In the genomic region with DNA sequence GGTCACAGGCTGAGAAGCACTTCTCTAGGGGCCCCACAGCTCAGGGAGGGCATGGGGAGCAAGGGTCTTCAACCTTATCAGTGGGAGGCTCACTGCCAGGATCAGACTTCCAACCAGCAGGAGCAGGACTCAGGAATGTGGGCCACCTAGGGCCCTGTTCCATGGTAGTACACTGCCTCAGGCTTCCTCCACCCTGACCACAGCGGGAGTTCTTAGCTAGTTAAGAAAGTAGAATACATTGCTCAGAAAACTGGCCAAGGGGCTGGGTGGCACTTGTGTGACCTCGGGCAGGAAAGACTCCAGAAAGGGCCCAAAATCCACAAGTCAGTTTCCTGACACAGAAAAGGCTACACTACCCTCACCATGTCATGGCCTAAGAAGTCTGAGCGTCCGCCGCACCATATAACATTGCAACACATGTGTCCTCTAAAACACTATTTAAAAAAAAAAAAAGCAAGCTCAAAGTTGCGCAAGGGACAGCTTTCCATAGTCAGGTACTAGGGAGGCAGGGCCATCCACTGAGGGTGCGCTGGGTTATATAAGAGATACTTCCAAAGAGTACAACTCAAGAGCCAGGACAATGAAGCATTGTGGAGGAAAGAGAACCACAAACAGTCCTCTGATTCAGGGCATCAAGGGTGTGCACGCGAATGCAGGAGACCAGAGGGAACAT, we compare ENCODE assay signal across 38 mouse cellular contexts. TPM values are rescaled to one million over a fixed set of nuclear protein-coding genes. Genes with fewer than 3 reads are reported as not detected.
DNase-seq lines count a peak whose midpoint lies in the region; ATAC-seq and TF ChIP-seq lines count a peak whose summit lies in the region.
"Had no signal": no experiment of that assay in that cellular context is flagged by ENCODE, and none has a peak within 500 bp of the region (broad histone marks: within the 10 kb centered on the region; RNA-seq: fewer than 3 reads in every experiment).

No protein-coding gene starts in this region.

- H3K4me1 ChIP-seq in heart, embryonic 12.5 days (replicated peaks) = peaks cover 24% of the 10 kb centered on the region
- 0 out of 2 replicates have a peak, but pooled peaks cover 11% of the 10 kb centered on the region for H3K4me1 ChIP-seq in lung, embryonic 16.5 days (replicated peaks; ENCODE audit: control insufficient read depth, insufficient read depth, low read length)
- peaks cover 76% of the 10 kb centered on the region for H3K4me1 ChIP-seq in E14TG2a.4 (replicated peaks; ENCODE audit: low read depth, low read length)
- H3K4me1 ChIP-seq in intestine, postnatal 0 days (replicated peaks; ENCODE audit: control insufficient read depth, insufficient read depth, low read length) = no peaks in the 10 kb centered on the region
- H3K4me1 ChIP-seq: hindbrain, embryonic 12.5 days; neural tube, embryonic 13.5 days had no signal

- peaks cover 75% of the 10 kb centered on the region for H3K36me3 ChIP-seq in heart, embryonic 12.5 days
- H3K36me3 ChIP-seq in lung, embryonic 16.5 days (ENCODE audit: control insufficient read depth, insufficient read depth, low read length) = peaks cover 44% of the 10 kb centered on the region
- H3K36me3 ChIP-seq in E14TG2a.4 (ENCODE audit: insufficient read depth, low read length) = peaks cover 80% of the 10 kb centered on the region
- peaks cover 78% of the 10 kb centered on the region for H3K36me3 ChIP-seq in intestine, postnatal 0 days (ENCODE audit: control insufficient read depth, insufficient read depth)

- no peak for TF ChIP-seq CTCF in E14TG2a.4 (conservative IDR thresholded peaks at IDR 0.05; ENCODE audit: low read length)
- no peak for TF ChIP-seq CTCF in intestine, postnatal 0 days (IDR thresholded peaks at IDR 0.05; ENCODE audit: low read depth)

- ATAC-seq in heart, embryonic 12.5 days (ENCODE audit: insufficient number of reproducible peaks, low FRiP score) = no peak
- no peak for ATAC-seq in lung, embryonic 16.5 days (ENCODE audit: low read depth)
- peak; percentile 16; the same call in 1 of the 2 replicates for ATAC-seq in intestine, postnatal 0 days
- ATAC-seq: activated CD4-positive, CD25-positive, alpha-beta regulatory T cell, adult 4 months; CD4-positive, CD25-positive, alpha-beta regulatory T cell, adult 4 months; forebrain, embryonic 14.5 days; midbrain, embryonic 16.5 days; Patski had no signal

- WGBS in heart, embryonic 12.5 days = 82% methylated on average over 9 of the region's 9 CpGs
- 78% methylated on average over 9 of the region's 9 CpGs for WGBS in lung, embryonic 16.5 days
- 65% methylated on average over 9 of the region's 9 CpGs for WGBS in intestine, postnatal 0 days

- no peaks in the 10 kb centered on the region for H3K27me3 ChIP-seq in heart, embryonic 12.5 days (replicated peaks)
- no peaks in the 10 kb centered on the region for H3K27me3 ChIP-seq in lung, embryonic 16.5 days (ENCODE audit: control insufficient read depth, insufficient read depth, low read depth, low read length)
- no peaks in the 10 kb centered on the region for H3K27me3 ChIP-seq in E14TG2a.4 (ENCODE audit: insufficient read depth, low read length)
- H3K27me3 ChIP-seq in intestine, postnatal 0 days (replicated peaks; ENCODE audit: control insufficient read depth, insufficient read depth, low read length) = no peaks in the 10 kb centered on the region
- H3K27me3 ChIP-seq: embryonic facial prominence, embryonic 13.5 days; heart, embryonic 13.5 days; hindbrain, embryonic 12.5 days; neural tube, embryonic 13.5 days; Patski; stomach, embryonic 15.5 days had no signal

- no peak overlapping the region for H3K27ac ChIP-seq in heart, embryonic 12.5 days (ENCODE audit: poor library complexity, severe bottlenecking)
- H3K27ac ChIP-seq in lung, embryonic 16.5 days (ENCODE audit: low read length) = peak overlapping the region; percentile 30; the same call in 1 of the 2 replicates
- H3K27ac ChIP-seq in intestine, postnatal 0 days (ENCODE audit: low read depth, low read length) = no peak overlapping the region
- H3K27ac ChIP-seq: embryonic facial prominence, embryonic 13.5 days; gastrocnemius, adult 2 months; heart, embryonic 13.5 days; hindbrain, embryonic 12.5 days; kidney, postnatal 0 days; left cerebral cortex, adult 2 months; midbrain, embryonic 10.5 days; neural tube, embryonic 13.5 days; stomach, embryonic 15.5 days had no signal

- H3K9ac ChIP-seq in heart, embryonic 12.5 days = peak overlapping the region; percentile 6; the same call in 1 of the 2 replicates
- no peak overlapping the region for H3K9ac ChIP-seq in lung, embryonic 16.5 days (ENCODE audit: low read length)
- H3K9ac ChIP-seq in intestine, postnatal 0 days (ENCODE audit: low read depth, low read length) = no peak overlapping the region
- H3K9ac ChIP-seq: embryonic facial prominence, embryonic 13.5 days; heart, embryonic 13.5 days; hindbrain, embryonic 12.5 days; lung, embryonic 14.5 days; neural tube, embryonic 13.5 days; stomach, embryonic 15.5 days had no signal

- DNase-seq in heart, adult 9 months (ENCODE audit: low spot score in 2 of 2) = no peak
- DNase-seq in lung, postnatal 4 days = no peak
- DNase-seq in gastrocnemius, postnatal 4 days (ENCODE audit: low spot score in 2 of 2) = no peak
- DNase-seq: adrenal gland, adult 8-10 months; cerebellum, adult 2 months; cerebellum, postnatal 25 days; gastrocnemius, adult 2 months; layer of hippocampus, adult 9-11 months; lung, embryonic 14.5 days; right cerebral cortex, postnatal 4 days; thymus, postnatal 25 days had no signal

- H3K4me3 ChIP-seq in heart, embryonic 12.5 days = no peak overlapping the region
- no peak overlapping the region for H3K4me3 ChIP-seq in lung, embryonic 16.5 days (ENCODE audit: low read length)
- H3K4me3 ChIP-seq in E14TG2a.4 (replicated peaks; ENCODE audit: low read length) = peak overlapping the region; percentile 37; the same call in 1 of the 2 replicates
- no peak overlapping the region for H3K4me3 ChIP-seq in intestine, postnatal 0 days (ENCODE audit: low read depth, low read length)
- H3K4me3 ChIP-seq: embryonic facial prominence, embryonic 13.5 days; erythroblast, embryonic 14.5 days; gastrocnemius, adult 2 months; heart, embryonic 13.5 days; hindbrain, embryonic 12.5 days; left cerebral cortex, adult 2 months; midbrain, embryonic 10.5 days; myocyte; neural tube, embryonic 13.5 days; stomach, embryonic 15.5 days had no signal

- H3K9me3 ChIP-seq in heart, embryonic 12.5 days (replicated peaks) = no peaks in the 10 kb centered on the region
- no peaks in the 10 kb centered on the region for H3K9me3 ChIP-seq in lung, embryonic 16.5 days (ENCODE audit: control insufficient read depth, low read length)
- H3K9me3 ChIP-seq in E14TG2a.4 (ENCODE audit: low read length) = peaks cover 15% of the 10 kb centered on the region
- no peaks in the 10 kb centered on the region for H3K9me3 ChIP-seq in intestine, postnatal 0 days (ENCODE audit: control insufficient read depth)
- H3K9me3 ChIP-seq: embryonic facial prominence, embryonic 13.5 days; heart, embryonic 13.5 days; hindbrain, embryonic 12.5 days; midbrain, embryonic 10.5 days; neural tube, embryonic 13.5 days; stomach, embryonic 15.5 days had no signal

- H3K4me2 ChIP-seq in heart, embryonic 12.5 days = no peak overlapping the region
- H3K4me2 ChIP-seq in lung, embryonic 16.5 days (ENCODE audit: low read depth, low read length) = no peak overlapping the region
- H3K4me2 ChIP-seq in intestine, postnatal 0 days (replicated peaks; ENCODE audit: low read depth) = no peak overlapping the region
- H3K4me2 ChIP-seq: embryonic facial prominence, embryonic 13.5 days; heart, embryonic 13.5 days; hindbrain, embryonic 12.5 days; lung, embryonic 14.5 days; neural tube, embryonic 13.5 days; stomach, embryonic 15.5 days had no signal

RNA-seq across cellular contexts. Expression of gene 1700017B05Rik, which starts 7.5 kb away (rescaled TPM):
- polyA plus RNA-seq in heart, embryonic 12.5 days (2016; fragmentation: Nextera tagmentation; extraction: Ambion mirVana) = 17.4 and 17.9 TPM in 2 replicates
- 19.4 and 20.3 TPM in 2 replicates for polyA plus RNA-seq in lung, embryonic 16.5 days (2015; fragmentation: Nextera tagmentation; extraction: Ambion mirVana)
- polyA plus RNA-seq in intestine, postnatal 0 days (2015; fragmentation: Nextera tagmentation; extraction: Ambion mirVana) = 12.8 and 14.2 TPM in 2 replicates
- total RNA-seq in gastrocnemius, postnatal 4 days (2021) = 10 to 100 TPM; 12.7 to 14.8 TPM

RNA-seq across cellular contexts. Expression of gene Trcg1, which starts 18.6 kb away (rescaled TPM):
- polyA plus RNA-seq in heart, embryonic 12.5 days (2016; fragmentation: Nextera tagmentation; extraction: Ambion mirVana) = not detected in 2 replicates
- polyA plus RNA-seq in lung, embryonic 16.5 days (2015; fragmentation: Nextera tagmentation; extraction: Ambion mirVana) = not detected in 2 replicates
- not detected in 2 replicates for polyA plus RNA-seq in intestine, postnatal 0 days (2015; fragmentation: Nextera tagmentation; extraction: Ambion mirVana)
- total RNA-seq in gastrocnemius, postnatal 4 days (2021) = not detected
- total RNA-seq: adrenal gland, adult 8-10 months; ES-E14; gastrocnemius, adult 2 months; heart, postnatal 25 days; left cerebral cortex, adult 2 months; left cerebral cortex, postnatal 36 days had no signal
- polyA plus RNA-seq: activated CD4-positive, CD25-positive, alpha-beta regulatory T cell, adult 4 months; CD4-positive, CD25-positive, alpha-beta regulatory T cell, adult 4 months; cerebellum, adult 2 months; embryonic facial prominence, embryonic 13.5 days; erythroblast, embryonic 14.5 days; forebrain, embryonic 14.5 days; frontal cortex, adult 2 months; gonadal fat pad, adult 2 months; hindbrain, embryonic 12.5 days; kidney, adult 2 months; large intestine, adult 2 months; limb, embryonic 14.5 days; lung, embryonic 14.5 days; midbrain, embryonic 10.5 days; midbrain, embryonic 16.5 days; myocyte; neural tube, embryonic 13.5 days; Patski had no signal
